Mouse (Mus musculus) layer of hippocampus, adult 11-12 months (tissue): ENCODE results near the gene Oaz3.

Source experiments
- DNase-seq: peaks from one replicate; pipeline ENCODE4 v3.0.0; 2022; ENCODE audit warnings: low spot score

Gene Oaz3

DNA sequence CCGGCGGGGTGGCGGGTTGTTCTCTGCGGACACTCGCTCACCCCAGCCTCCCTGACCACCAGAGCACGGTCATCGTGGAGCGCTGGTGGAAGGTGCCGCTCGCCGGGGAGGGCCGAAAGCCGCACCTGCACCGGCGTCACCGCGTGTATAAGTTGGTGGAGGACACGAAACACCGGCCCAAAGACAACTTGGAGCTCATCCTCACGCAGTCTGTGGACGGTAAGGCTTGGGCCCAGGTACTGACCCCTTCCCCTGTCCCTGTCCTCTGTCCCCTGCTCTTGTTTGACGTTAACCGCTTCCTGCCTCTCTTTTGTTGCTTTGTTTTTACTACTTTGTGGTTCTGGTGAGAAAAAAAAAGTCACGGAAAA is at the start of gene Oaz3:
Gene Oaz3, minus strand, starts transcription at position 319 of the 368 bp plus-strand sequence.
- DNase-seq, result no peak

- no peak for DNase-seq
These were observed 43.9 kb upstream of the Oaz3 start for GRCm38 (mm10) chr3:94487581-94487980.

DNA sequence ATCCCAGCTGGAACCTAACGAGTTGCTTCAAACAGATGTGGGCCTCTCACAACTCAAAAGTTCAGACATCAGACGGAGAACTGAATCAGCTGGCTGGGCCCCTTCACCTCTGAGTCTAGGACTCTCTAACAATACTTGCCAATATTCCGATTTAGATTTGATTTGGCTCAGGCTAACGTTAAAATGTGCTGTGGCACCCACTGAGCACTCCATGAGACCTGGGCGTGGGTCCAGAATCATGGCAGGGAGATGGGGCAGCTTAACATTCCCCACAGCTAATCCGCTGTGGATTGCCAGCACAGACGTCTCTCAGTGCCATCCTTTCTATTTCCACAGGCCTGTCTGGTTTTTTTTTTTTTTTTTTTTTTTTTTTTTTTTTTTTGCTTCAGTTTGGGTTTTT is 42.2 kb upstream of the Oaz3 start:
- no peak for DNase-seq

DNA sequence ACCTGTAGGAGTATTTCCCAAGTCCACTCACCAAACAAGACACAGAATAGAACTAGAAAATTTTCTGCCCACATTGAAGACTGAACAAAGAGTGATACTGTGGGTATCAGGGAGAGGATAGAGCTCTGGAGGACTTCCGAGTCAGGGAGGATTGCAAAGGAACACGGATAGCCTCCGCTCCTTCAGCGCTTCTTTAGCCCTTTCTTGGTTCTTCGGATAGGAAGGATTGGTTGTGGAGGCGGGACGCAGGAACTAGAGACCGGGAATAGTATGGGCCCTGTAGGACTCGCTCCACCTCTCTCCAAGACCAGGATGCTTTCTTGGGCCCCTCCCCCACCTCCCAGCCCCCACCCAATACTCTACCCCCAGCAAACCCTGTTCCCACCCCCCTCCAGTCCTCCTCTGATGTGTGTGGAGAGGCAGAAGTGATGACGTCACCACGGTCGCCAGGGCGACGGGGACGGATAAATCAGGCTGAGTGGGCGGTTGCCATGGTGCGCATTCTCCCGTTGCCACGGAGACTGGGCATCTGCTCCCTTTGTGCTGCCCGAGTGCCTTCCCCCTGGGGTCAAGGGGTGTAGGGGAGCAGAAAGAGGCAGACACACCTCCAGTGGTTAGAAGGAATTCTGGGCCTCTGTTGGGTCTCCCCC is 40.2 kb upstream of the Oaz3 start:
- DNase-seq, result peak; percentile 95

DNA sequence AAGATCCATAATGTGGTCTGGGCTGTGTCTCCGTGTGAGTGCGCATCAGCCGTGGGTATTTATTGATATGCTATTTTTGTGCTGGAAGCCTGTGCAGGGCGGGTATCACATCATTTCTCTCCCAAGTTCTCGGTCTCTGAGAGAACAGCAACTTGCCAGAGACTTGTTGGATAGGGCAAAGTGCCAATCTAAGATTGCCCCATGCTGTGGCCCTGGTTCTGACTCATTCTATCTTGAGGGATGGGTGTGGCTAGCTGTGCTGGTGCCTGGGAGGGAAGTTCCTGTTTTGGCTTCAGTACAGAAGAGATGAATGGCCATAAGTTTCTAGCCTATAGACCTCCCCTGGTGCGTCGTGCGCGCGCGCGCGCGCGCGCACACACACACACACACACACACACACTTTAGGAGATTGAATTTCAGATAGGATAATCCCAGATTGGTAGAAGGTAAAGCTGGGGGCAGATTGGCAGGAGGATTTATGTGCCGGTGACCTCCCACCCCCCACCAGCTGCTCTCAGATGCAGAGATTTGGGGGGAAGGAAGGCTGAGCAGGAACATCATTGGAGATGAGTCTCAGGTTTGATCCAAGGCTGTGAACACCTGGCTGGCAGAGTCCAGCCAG is 39.2 kb upstream of the Oaz3 start:
- no peak for DNase-seq

DNA sequence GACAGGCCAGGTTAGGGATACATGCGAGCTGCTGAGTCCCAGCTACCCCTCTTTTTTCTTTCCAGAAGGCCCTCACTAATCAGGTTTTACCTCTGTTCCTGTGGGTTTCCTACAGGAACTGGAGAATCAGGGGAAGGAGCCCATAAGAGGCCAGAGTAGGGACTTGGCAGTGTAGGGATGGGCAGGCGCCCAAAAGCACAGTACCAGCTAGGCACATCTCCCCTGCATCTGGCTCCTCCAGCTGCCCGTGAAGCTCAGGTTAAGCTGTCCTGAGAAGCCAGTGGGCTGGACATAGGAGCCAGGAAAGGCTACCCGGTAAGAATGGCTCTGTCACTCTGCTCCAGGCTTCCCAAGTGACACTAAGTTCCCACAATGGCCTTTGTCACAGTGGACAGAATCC is 37.7 kb upstream of the Oaz3 start:
- DNase-seq, result no peak

GRCm38 (mm10) chr3:94480291-94480884 is 36.7 kb upstream of the Oaz3 start, which contains the start of gene Riiad1:
Gene Riiad1, minus strand, starts transcription at chr3:94480341.
- DNase-seq, result no peak

DNA sequence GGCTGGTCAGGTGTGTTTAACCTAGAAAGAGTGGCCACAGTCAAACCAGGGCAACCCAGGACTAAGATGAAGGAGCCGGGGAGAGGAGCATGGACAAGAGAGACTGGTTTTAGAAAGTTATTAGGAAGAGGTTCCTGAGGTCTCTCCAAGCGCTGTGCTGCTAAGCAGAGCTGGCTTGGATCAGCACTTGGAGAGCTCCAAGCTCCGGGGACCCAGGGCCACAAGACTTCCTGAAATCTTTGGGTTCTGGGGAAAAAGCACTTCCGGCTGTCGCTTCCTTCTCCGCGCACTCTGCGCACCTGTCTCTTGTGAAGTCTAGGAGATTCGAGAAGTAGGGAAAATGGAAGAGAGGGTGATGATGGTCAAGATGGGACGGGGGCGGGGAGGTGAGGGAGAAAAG is 35.8 kb upstream of the Oaz3 start:
- no peak for DNase-seq

GRCm38 (mm10) chr3:94478591-94479169 is 35.0 kb upstream of the Oaz3 start:
- no peak for DNase-seq

GRCm38 (mm10) chr3:94477981-94478422 is 34.3 kb upstream of the Oaz3 start, which contains the start of gene Celf3:
Gene Celf3, plus strand, starts transcription at chr3:94478295.
- DNase-seq, result peak; percentile 77

DNA sequence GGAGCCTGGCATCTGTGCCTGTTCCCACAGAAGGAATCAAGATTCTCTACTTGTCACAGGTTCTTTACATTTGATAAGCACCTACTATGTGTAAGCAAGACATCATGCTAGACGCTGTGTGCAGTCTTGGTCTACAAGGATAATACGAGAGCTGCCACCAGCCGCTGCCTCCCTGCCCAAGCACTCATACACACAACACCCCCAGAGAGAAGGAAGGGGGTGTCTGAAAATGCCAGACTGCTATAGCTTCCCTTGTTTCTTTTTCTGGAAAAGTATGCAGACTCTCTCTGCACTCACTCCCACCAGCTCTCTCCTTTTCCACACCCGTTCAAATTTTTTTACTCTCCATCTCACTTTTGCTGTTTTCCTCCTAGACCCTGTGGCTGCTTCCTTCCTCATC is 33.7 kb upstream of the Oaz3 start:
- DNase-seq, result no peak

DNA sequence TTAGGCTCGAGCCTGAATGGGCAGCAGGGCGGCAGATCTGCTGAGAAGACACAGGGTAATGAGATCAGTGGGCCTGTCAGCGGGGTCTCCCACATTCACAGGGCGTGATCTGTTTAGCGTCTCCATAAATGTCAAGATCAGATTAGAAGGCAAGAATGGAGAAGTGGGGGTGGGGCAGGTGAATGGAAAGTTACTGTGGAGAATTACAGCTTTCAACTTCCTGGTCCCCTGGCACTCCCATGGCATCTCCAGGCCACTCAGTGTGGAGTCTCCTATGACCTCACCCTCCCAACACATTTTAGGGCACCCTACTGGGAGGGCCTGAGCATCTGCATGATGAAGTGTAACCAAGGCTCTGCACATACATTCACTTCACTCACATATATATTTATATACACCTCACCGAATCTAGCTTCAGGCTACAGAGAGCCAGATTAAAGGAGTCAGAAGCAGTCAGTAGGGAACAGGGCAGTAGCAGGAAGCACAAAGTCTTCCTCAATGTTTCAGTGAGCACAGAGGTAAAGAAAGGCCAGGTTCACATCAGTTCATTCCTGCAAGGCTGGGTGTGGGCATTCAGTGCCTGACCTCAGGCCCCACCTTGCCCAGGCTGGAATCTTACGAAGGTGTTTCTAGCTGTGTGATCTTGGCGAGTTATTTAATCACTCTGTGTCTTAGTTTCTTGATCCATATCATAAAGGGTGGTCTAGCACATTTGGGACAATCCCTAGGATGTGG is 32.8 kb upstream of the Oaz3 start:
- DNase-seq, result no peak

- DNase-seq, result no peak
These were observed 30.0 kb upstream of the Oaz3 start for GRCm38 (mm10) chr3:94473567-94474232.

- DNase-seq, result no peak
These were observed 29.4 kb upstream of the Oaz3 start for GRCm38 (mm10) chr3:94473115-94473505.

- no peak for DNase-seq
These were observed 28.9 kb upstream of the Oaz3 start for GRCm38 (mm10) chr3:94472447-94473114.

- DNase-seq, result no peak
These were observed 25.2 kb upstream of the Oaz3 start for GRCm38 (mm10) chr3:94468931-94469330.

- peak; percentile 66 for DNase-seq
These were observed 22.1 kb upstream of the Oaz3 start for GRCm38 (mm10) chr3:94465632-94466430.

GRCm38 (mm10) chr3:94463926-94464578 is 20.3 kb upstream of the Oaz3 start:
- peak; percentile 30 for DNase-seq

- no peak for DNase-seq
These were observed 16.1 kb upstream of the Oaz3 start for GRCm38 (mm10) chr3:94459834-94460233.

DNA sequence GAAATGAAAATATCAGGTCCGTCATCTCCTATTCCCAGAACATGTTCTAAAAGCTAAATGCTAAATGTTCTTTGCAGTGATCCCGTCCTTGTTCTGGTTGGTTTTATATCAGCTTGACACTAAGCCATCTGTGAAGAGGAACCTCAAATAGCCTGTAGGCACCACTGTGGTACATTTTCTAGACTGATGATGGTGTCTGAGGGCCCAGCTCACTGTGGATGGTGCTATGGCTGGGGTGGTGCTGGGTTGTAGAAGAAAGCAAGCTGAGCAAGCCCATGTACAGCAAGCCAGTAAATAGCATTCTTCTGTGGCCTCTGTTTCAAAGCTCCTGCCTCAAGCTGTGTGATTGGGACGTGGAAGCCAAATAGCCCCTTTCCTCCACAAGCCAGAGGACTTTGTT is 13.3 kb upstream of the Oaz3 start:
- no peak for DNase-seq
